Mouse (Mus musculus): ENCODE measurements around the gene Gm17509. TPM values are rescaled to one million over a fixed set of nuclear protein-coding genes. Genes with fewer than 3 reads are reported as not detected.

Gene Gm17509
- polyA plus RNA-seq, 1 experiment, result not detected

- Histone ChIP-seq H3K4me3 (replicated peaks; ENCODE audit: control insufficient read depth, low read depth, low read length) (no peak overlapping the region), H3K4me1 (ENCODE audit: control insufficient read depth, insufficient read depth, low read length) (peaks cover 2% of the 10 kb centered on the region; the same call in 1 of the 2 replicates), H3K27ac (ENCODE audit: control insufficient read depth, insufficient read depth, low read depth, low read length, poor library complexity) (no peak overlapping the region)
- TF ChIP-seq CTCF (IDR thresholded peaks at IDR 0.05; ENCODE audit: control insufficient read depth, insufficient read depth, low read length), result no peak
- no peak for TF ChIP-seq POLR2A (IDR thresholded peaks at IDR 0.05; ENCODE audit: borderline replicate concordance, control insufficient read depth, low read depth, low read length)
- WGBS, result 26% methylated on average over 11 of the region's 11 CpGs
These were observed 3.3 kb downstream of the Gm17509 start for GRCm38 (mm10) chr13:117217621-117218020.

GRCm38 (mm10) chr13:117216752-117217363 is 4.0 kb downstream of the Gm17509 start:
- WGBS, result 31% methylated on average over 9 of the region's 9 CpGs
- H3K4me1 ChIP-seq (ENCODE audit: control insufficient read depth, insufficient read depth, low read length), result peaks cover 2% of the 10 kb centered on the region; the same call in 1 of the 2 replicates
- no peak overlapping the region for H3K27ac ChIP-seq (ENCODE audit: control insufficient read depth, insufficient read depth, low read depth, low read length, poor library complexity)
- no peak overlapping the region for H3K4me3 ChIP-seq (replicated peaks; ENCODE audit: control insufficient read depth, low read depth, low read length)
- no peak for TF ChIP-seq POLR2A (IDR thresholded peaks at IDR 0.05; ENCODE audit: borderline replicate concordance, control insufficient read depth, low read depth, low read length)
- TF ChIP-seq CTCF (IDR thresholded peaks at IDR 0.05; ENCODE audit: control insufficient read depth, insufficient read depth, low read length), result no peak

GRCm38 (mm10) chr13:117216126-117216525 is 4.7 kb downstream of the Gm17509 start:
- H3K4me3 ChIP-seq (replicated peaks; ENCODE audit: control insufficient read depth, low read depth, low read length), result no peak overlapping the region
- H3K4me1 ChIP-seq (ENCODE audit: control insufficient read depth, insufficient read depth, low read length), result peaks cover 2% of the 10 kb centered on the region; the same call in 1 of the 2 replicates
- TF ChIP-seq CTCF (IDR thresholded peaks at IDR 0.05; ENCODE audit: control insufficient read depth, insufficient read depth, low read length), result no peak
- no peak for TF ChIP-seq POLR2A (IDR thresholded peaks at IDR 0.05; ENCODE audit: borderline replicate concordance, control insufficient read depth, low read depth, low read length)
- 50% methylated on average over 10 of the region's 10 CpGs for WGBS
- H3K27ac ChIP-seq (ENCODE audit: control insufficient read depth, insufficient read depth, low read depth, low read length, poor library complexity), result no peak overlapping the region

DNA sequence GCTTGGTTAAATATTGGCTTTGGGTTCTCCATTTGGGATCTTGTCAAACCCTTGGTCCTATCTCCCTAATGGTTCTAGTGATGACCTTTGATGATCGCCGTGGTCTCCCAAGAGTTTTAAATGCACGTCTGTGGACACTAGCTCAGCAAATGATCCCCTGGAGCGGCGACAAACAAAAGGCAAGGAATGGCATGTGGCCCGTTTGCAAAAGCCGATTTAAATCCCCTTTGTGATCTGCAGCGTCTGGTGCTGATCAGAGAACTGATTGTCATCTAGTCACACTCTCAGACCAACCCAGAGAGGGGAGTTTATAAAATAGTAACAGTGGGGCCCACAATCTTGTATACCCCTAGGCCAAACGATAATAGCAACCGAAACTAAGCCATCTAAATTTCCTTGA is 5.4 kb downstream of the Gm17509 start:
- H3K4me1 ChIP-seq (ENCODE audit: control insufficient read depth, insufficient read depth, low read length), result peaks cover 2% of the 10 kb centered on the region; the same call in 1 of the 2 replicates
- H3K27ac ChIP-seq (ENCODE audit: control insufficient read depth, insufficient read depth, low read depth, low read length, poor library complexity), result no peak overlapping the region
- no peak for TF ChIP-seq POLR2A (IDR thresholded peaks at IDR 0.05; ENCODE audit: borderline replicate concordance, control insufficient read depth, low read depth, low read length)
- no peak for TF ChIP-seq CTCF (IDR thresholded peaks at IDR 0.05; ENCODE audit: control insufficient read depth, insufficient read depth, low read length)
- 65% methylated on average over 10 of the region's 10 CpGs for WGBS
- no peak overlapping the region for H3K4me3 ChIP-seq (replicated peaks; ENCODE audit: control insufficient read depth, low read depth, low read length)

DNA sequence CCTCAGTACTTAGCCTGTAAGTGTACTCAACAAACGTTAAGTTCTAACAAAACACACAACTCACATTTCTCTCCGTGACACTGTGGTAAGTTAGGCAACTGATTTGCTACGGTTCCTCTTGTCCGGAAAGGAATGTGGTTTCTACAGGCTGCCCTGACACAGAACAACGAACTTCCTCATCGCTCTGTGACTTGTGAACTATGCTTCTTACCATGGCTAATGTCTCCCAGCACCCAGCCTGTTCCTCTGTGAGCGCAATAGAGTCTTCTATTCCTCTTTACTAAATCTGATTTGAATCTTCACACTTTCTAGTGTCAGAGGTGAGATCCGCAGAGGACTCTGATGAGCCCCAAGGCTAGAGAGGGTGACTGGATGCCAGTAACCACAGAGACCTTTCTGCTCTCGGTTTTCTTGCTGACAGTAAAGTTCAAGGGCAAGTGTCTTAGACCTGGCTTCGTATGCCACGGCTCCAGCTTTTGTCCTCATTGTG is 9.4 kb downstream of the Gm17509 start:
- 1% methylated on average over 11 of the region's 11 CpGs for WGBS
- no peak overlapping the region for H3K4me3 ChIP-seq (replicated peaks; ENCODE audit: control insufficient read depth, low read depth, low read length)
- peaks cover 2% of the 10 kb centered on the region; the same call in 1 of the 2 replicates for H3K4me1 ChIP-seq (ENCODE audit: control insufficient read depth, insufficient read depth, low read length)
- H3K27ac ChIP-seq (ENCODE audit: control insufficient read depth, insufficient read depth, low read depth, low read length, poor library complexity), result peak overlapping the region; percentile 92
- TF ChIP-seq CTCF (IDR thresholded peaks at IDR 0.05; ENCODE audit: control insufficient read depth, insufficient read depth, low read length) (no peak), POLR2A (IDR thresholded peaks at IDR 0.05; ENCODE audit: borderline replicate concordance, control insufficient read depth, low read depth, low read length) (no peak)

DNA sequence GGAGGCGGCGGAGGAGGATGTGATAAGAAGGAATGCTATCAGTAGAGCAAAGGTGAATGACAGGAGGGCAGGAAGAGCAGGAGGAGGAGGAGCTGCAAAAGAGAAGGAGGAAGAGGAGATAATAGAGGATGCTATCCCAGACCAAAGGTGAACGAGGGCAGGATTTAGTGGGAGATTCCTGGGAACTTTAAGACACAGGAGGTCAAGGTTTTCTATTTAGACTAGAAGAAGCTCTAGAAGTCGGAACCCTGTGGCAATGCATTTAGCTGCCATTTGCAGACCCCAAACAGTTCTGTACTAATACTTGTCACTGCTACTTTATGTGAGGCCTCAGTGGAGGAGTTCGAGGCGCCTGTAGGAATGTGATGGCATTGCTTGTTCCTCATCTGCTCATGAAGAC is 12.6 kb downstream of the Gm17509 start, which contains the start of gene Emb:
Gene Emb, plus strand, starts transcription at position 301 of the 400 bp plus-strand sequence.
- TF ChIP-seq POLR2A (IDR thresholded peaks at IDR 0.05; ENCODE audit: borderline replicate concordance, control insufficient read depth, low read depth, low read length), result no peak
- no peak for TF ChIP-seq CTCF (IDR thresholded peaks at IDR 0.05; ENCODE audit: control insufficient read depth, insufficient read depth, low read length)
- Histone ChIP-seq H3K27ac (ENCODE audit: control insufficient read depth, insufficient read depth, low read depth, low read length, poor library complexity) (no peak within 1 kb of the TSS), H3K4me3 (replicated peaks; ENCODE audit: control insufficient read depth, low read depth, low read length) (no peak within 1 kb of the TSS), H3K4me1 (ENCODE audit: control insufficient read depth, insufficient read depth, low read length) (no peaks in the 10 kb centered on the region; the same call in 1 of the 2 replicates)
- WGBS, result 69% methylated on average over 6 of the region's 6 CpGs

- Histone ChIP-seq H3K27ac (ENCODE audit: control insufficient read depth, insufficient read depth, low read depth, low read length, poor library complexity) (no peak overlapping the region), H3K4me3 (replicated peaks; ENCODE audit: control insufficient read depth, low read depth, low read length) (no peak overlapping the region), H3K4me1 (ENCODE audit: control insufficient read depth, insufficient read depth, low read length) (no peaks in the 10 kb centered on the region; the same call in 1 of the 2 replicates)
- 86% methylated on average over 8 of the region's 8 CpGs for WGBS
- TF ChIP-seq CTCF (IDR thresholded peaks at IDR 0.05; ENCODE audit: control insufficient read depth, insufficient read depth, low read length) (no peak), POLR2A (IDR thresholded peaks at IDR 0.05; ENCODE audit: borderline replicate concordance, control insufficient read depth, low read depth, low read length) (no peak)
These were observed 14.8 kb downstream of the Gm17509 start for GRCm38 (mm10) chr13:117206066-117206465.

- WGBS, result 80% methylated on average over 7 of the region's 7 CpGs
- H3K27ac ChIP-seq (ENCODE audit: control insufficient read depth, insufficient read depth, low read depth, low read length, poor library complexity), result no peak overlapping the region
- H3K4me1 ChIP-seq (ENCODE audit: control insufficient read depth, insufficient read depth, low read length), result no peaks in the 10 kb centered on the region
- H3K4me3 ChIP-seq (replicated peaks; ENCODE audit: control insufficient read depth, low read depth, low read length), result no peak overlapping the region
- TF ChIP-seq CTCF (IDR thresholded peaks at IDR 0.05; ENCODE audit: control insufficient read depth, insufficient read depth, low read length) (no peak), POLR2A (IDR thresholded peaks at IDR 0.05; ENCODE audit: borderline replicate concordance, control insufficient read depth, low read depth, low read length) (no peak)
These were observed 16.2 kb downstream of the Gm17509 start for GRCm38 (mm10) chr13:117204685-117205084.

Measured in bone marrow, adult 2 months (tissue).